Mouse (Mus musculus): Measurements from ENCODE around the gene Fabp1.

Fabp1 gene

DNA sequence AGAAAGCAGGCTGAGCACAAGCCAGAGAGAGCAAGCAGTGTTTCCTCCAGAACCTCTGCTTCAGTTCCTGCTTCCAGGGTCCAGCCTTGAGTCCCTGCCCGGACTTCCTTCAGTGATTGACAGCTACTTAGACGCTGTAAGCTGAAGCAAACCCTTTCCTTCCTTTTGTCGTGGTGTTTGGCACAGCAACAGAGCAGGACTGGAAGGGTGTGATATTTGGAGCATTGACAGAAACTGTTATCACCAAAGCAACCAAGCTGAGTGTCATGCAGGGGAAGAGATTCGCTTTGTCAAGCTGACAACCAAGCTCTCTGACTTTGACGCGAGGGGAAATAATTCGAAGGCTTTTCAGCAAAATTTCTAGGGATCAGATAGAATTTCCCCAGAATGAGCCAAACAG lies 12.3 kb downstream of the Fabp1 start:
- no peak for DNase-seq (ENCODE audit: low spot score)

DNA sequence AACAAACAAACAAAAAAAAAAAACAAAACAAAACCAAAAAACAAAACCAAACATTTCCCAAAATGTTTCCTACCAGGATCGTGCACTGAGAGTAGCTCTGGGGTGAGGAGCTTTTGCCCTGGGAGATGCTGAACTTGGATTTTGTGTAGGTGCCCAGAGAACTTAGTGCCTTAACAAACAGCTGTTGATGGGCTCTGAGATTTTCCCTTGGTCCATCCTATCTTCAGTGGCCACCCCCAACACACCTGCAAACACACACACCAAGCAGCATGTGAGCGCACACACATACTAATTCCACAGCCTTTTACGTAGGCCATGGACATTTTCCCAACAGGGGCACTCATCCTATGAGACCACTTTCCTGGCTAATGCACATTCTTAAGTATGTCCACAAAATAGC lies 12.8 kb downstream of the Fabp1 start:
- no peak for DNase-seq (ENCODE audit: low spot score)

- no peak for DNase-seq (ENCODE audit: low spot score)
These were observed 21.9 kb downstream of the Fabp1 start for GRCm38 (mm10) chr6:71221501-71221900.

GRCm38 (mm10) chr6:71224184-71224943 lies 24.7 kb downstream of the Fabp1 start:
- DNase-seq (ENCODE audit: low spot score) = no peak

DNA sequence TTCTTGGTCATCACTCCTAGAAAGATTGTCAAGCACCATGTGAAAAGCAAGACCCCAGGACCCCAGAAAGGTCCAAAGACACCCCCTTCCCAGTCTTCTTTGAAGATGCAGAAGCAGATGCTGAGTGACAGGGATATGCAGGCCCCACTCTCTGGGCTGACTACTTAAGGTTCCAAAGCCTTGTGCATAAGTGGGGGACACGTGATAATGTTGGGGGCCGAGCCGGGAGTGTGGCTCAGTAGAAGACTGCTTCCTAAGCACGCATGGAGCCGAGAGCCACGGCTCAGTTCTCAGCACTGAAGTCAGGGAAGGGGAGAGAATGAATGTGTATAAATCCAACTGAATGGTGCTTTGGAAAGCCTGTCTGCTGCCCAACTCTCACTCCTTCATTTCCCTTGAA lies 26.9 kb downstream of the Fabp1 start:
- DNase-seq (ENCODE audit: low spot score) = no peak

GRCm38 (mm10) chr6:71227157-71227770 lies 27.6 kb downstream of the Fabp1 start:
- no peak for DNase-seq (ENCODE audit: low spot score)

DNA sequence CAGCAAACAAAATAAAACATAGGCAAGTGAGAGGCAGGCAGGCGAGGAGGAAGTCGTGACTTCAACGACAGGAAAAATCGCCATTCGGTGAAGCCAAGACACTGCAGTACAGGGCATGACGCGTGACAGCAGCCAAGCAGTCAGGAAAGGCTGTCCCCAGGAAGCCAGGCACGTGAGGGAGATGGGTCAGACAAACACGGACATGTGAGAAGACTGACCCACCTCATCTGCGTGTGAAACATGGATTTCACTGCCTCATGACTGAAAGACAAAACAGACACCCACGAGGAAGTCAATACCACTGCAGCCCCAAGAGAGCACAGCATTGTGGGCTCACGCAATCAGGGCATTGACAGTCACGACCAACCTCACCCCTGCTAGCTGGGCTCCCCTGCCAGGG lies 35.5 kb downstream of the Fabp1 start:
- DNase-seq (ENCODE audit: low spot score) = no peak

DNA sequence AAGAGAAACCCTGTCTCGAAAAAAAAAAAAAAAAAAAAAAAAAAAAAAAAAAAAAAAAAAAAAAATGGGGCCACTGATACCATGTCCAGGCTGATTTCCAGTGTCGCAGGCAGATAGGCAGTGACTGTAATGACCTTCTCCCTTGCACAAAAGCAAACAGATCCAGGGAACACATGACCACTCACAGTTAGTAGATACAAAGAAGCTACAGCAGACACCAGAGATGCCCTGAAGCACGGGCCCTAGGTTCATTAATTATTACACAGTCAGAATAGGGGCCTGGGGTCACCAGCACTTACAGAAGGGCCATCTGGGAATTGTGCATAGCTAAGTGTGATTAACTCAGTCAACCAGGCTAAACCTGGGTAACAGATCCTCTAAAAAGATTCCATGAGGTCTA lies 36.3 kb downstream of the Fabp1 start:
- no peak for DNase-seq (ENCODE audit: low spot score)

- no peak for DNase-seq (ENCODE audit: low spot score)
These were observed 36.9 kb downstream of the Fabp1 start for GRCm38 (mm10) chr6:71236506-71236905.

- no peak for DNase-seq (ENCODE audit: low spot score)
These were observed 37.4 kb downstream of the Fabp1 start for GRCm38 (mm10) chr6:71237031-71237431.

DNA sequence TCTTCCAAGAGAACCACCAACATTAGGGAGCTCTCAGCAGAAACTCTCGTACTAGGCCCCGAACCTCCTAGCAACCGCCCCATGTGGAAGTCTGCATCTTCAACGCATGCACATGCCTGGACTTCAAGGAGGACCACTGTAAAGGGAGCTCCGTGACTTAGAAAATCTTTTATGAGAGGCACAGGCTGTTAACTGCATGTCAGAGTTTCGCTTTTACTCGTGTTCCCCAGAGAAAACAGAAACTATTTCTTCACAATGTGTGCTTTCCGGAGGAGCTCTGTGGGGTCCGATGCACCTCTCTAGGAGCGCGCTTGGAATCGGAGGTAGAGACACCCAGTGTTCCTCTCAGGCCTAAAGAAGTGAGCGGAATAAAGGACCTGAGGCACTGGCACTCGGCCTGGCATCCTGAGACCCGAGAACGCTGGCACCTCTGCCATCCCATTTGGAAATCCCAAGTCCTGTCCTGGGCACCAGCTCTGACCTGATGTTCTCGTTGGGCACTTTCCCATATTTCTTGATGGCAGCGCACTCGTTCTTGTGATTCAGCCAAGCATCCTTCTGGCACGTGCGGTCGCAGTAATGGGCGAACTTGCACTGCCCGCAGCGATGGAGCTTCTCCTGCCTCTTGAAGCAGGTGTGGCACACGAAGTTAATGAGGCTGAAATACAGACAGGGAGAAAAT lies 39.6 kb downstream of the Fabp1 start:
- no peak for DNase-seq (ENCODE audit: low spot score)

DNA sequence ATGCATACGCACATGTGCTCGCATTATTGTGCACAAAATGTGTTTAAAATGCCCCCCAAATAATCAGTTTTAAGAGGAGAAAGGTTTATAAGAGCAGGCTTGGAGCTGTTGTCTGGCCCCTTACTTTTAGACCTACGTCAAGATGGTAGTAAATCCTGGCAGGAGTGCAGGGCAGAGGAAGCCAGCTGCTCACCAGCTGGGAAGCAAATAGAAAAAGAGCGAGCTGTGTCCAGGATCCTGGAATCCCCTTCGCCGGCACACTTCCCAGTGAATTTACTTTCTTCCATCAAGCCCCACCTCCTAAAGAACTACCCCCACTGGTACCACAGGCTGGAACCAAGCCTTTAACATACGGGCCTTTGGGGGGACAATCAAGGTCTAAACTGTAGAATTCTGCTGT lies 41.2 kb downstream of the Fabp1 start:
- DNase-seq (ENCODE audit: low spot score) = no peak

DNA sequence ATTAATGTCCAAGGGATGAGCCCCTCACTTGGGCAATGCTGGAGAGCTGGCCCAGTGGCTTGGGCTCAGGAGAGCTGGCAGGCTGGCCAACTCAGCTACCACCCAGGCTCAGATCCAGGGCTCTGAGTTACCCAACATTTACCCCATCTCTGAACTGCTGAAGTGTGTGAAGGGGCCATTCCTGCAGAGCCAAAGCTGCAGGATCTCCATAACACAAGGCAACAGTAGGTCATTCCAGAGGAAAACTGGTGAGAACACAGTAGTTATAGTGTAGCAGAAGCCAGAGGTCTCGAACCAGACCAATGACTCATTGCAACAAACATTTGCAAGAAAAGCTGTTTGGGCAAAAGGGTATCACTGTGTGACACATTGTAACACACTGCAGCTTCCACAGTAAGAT lies 43.2 kb downstream of the Fabp1 start:
- no peak for DNase-seq (ENCODE audit: low spot score)

DNA sequence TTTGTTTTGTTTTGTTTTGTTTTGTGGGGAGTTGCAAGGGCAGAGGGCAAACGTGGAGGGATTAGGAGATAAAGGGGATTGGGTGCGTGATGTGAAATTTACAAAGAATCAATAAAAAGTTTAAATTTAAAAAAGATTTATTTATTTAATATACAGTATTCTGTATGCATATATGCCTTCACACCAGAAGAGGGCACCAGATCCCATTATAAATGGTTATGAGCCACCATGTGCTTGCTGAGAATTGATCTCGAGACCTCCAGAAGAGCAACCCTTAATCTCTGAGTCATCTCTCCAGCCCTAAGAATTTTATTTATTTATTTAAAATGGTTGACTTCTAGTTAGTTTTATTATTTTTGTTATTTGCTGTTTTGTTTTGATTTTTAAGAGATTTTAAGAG lies 43.6 kb downstream of the Fabp1 start:
- DNase-seq (ENCODE audit: low spot score) = no peak

GRCm38 (mm10) chr6:71248420-71248819 lies 48.8 kb downstream of the Fabp1 start:
- DNase-seq (ENCODE audit: low spot score) = no peak

DNA sequence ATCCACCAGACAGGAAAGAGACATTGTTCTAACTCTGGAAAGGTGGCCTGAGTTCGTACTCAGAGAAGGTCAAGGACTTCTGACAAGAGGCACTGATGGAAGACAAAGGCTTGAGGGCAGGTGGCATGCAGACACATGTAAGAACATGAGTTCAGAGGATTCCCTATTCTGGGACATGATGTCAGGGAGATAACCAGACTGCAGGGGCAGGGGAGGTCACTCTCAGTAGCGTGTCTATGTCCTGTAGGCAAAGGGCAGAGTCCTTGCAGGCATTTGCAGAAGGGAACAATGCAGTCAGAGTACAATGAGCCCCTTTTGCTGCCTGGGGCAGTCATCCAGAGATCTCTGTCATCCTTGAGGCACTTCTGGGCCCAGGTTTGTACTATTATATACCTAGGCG lies 50.0 kb downstream of the Fabp1 start:
- no peak for DNase-seq (ENCODE audit: low spot score)

DNA sequence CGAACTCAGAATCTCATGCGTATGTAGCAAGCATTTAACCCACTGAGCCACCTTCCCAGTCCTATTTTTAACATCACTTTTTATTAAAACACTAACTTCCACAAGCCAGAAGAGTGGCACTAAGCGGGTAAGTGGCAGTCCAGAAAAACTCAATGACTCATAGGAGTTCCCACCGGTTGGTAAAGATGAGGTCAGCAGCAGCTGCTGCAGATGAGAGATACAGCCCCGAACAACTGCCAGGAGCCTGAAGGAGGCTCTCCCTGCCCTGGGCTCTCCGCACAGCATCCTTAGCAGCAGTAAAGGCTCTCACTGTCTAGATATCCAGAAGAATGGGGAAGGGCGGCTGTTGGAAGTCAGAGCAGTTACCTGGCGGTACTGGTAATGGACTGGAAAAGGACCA lies 51.3 kb downstream of the Fabp1 start:
- DNase-seq (ENCODE audit: low spot score) = no peak

GRCm38 (mm10) chr6:71254456-71254855 lies 54.8 kb downstream of the Fabp1 start:
- no peak for DNase-seq (ENCODE audit: low spot score)
